Mouse (Mus musculus) kidney, embryonic 16.5 days (tissue): Measurements from ENCODE around the gene Tmem251. TPM values are rescaled to one million over a fixed set of nuclear protein-coding genes. Genes with fewer than 3 reads are reported as not detected.

Experiments used
- polyA plus RNA-seq: library from polyadenylated mRNA; unstranded; fragments of >200 nt; fragmentation: Nextera tagmentation; extraction: Ambion mirVana; gene quantifications from 2 replicates; pipeline ENCODE4 v1.2.1, GENCODE M21; 2015

The Tmem251 gene
- polyA plus RNA-seq, 1 experiment from 2014 or later = 11.0 TPM

Other genes starting within 250 kb of the Tmem251 start
- gene Chga, start 188.8 kb upstream of the Tmem251 start, polyA plus RNA-seq = 5.4 and 13.7 TPM in 2 replicates
- gene Itpk1, start 38.8 kb upstream of the Tmem251 start, polyA plus RNA-seq = 23.9 and 24.5 TPM in 2 replicates
- 29.3 and 32.4 TPM in 2 replicates for gene Moap1, start 101 bp upstream of the Tmem251 start, polyA plus RNA-seq
- not detected in 2 replicates for gene Gm28051, start 14.0 kb downstream of the Tmem251 start, polyA plus RNA-seq
- 29.3 and 34.0 TPM in 2 replicates for gene Gon7, start 14.0 kb downstream of the Tmem251 start, polyA plus RNA-seq
- gene Ubr7, start 14.2 kb downstream of the Tmem251 start, polyA plus RNA-seq = 45.6 and 47.6 TPM in 2 replicates
- 26.6 and 27.2 TPM in 2 replicates for gene Gm20604, start 14.9 kb downstream of the Tmem251 start, polyA plus RNA-seq
- gene Btbd7, start 134.7 kb downstream of the Tmem251 start, polyA plus RNA-seq = 14.5 and 17.5 TPM in 2 replicates
- gene Cox8c, start 155.6 kb downstream of the Tmem251 start, polyA plus RNA-seq = not detected in 2 replicates
- 0.17 and 0.23 TPM in 2 replicates for gene Unc79, start 205.1 kb downstream of the Tmem251 start, polyA plus RNA-seq